ENCODE assay signal across 20 mouse cellular contexts in the genomic region with DNA sequence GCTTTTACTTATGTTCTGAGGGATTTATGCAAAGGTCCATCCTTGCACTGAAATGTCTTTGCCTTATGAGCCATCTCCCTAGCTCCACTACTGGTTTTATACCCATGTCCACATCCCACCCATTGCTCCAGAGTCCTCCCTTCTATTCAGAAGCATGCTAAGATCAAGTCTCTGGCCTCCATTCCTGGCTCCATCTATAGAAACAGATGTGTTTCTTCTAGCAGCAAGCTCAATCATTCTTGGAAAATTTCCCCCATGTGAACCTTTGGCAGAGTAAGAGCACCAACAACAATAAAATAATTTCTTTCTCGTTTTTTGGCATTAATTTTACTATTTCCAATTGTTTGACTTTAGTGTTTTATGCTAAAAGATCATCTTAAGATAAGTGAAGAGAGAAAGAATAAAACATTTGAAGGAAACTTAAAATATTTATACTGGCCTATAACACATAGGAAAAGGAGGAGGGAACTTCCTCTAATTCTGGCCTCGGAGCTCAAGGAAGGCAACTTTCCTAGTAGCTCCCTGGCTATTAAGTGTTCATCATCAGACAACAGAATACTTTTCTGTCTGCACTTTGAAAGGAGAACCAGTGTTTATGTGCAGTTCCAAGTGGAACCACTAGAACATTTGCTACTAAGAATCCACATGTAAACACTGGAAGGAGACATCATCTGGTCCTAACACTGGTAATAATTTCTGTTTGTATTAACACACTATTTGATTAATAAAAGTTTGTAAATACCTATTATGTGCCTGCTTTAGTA.
"Had no signal": no experiment of that assay in that cellular context is flagged by ENCODE, and none has a peak within 500 bp of the region (broad histone marks: within the 10 kb centered on the region; RNA-seq: fewer than 3 reads in every experiment).

No protein-coding gene starts in this region.

- H3K4me2 ChIP-seq: limb, embryonic 12.5 days; limb, embryonic 15.5 days; liver, embryonic 11.5 days; midbrain, embryonic 11.5 days; neural tube, embryonic 13.5 days had no signal

- H3K36me3 ChIP-seq: limb, embryonic 12.5 days; limb, embryonic 15.5 days; neural tube, embryonic 13.5 days had no signal

- DNase-seq: kidney, adult 11 months; kidney, adult 9 months; kidney, postnatal 25 days; left cerebral cortex, postnatal 4 days; liver, postnatal 0 days; lung, postnatal 36 days; midbrain, embryonic 14.5 days; retina, postnatal 1 day; right cerebral cortex, postnatal 25 days; spleen, adult 18-20 months; thymus, adult 18-20 months; thymus, postnatal 36 days had no signal

- H3K9ac ChIP-seq: limb, embryonic 12.5 days; limb, embryonic 15.5 days; liver, embryonic 14.5 days; liver, postnatal 0 days; neural tube, embryonic 13.5 days had no signal

- H3K4me3 ChIP-seq: limb, embryonic 12.5 days; limb, embryonic 15.5 days; neural tube, embryonic 13.5 days had no signal

- H3K27me3 ChIP-seq: limb, embryonic 12.5 days; limb, embryonic 15.5 days; neural tube, embryonic 13.5 days had no signal

- H3K27ac ChIP-seq: hindbrain, postnatal 0 days; limb, embryonic 12.5 days; limb, embryonic 15.5 days; liver, embryonic 14.5 days; neural tube, embryonic 13.5 days had no signal

- ATAC-seq: hindbrain, postnatal 0 days; inflammation-experienced regulatory T-cells, adult 6 months; liver, postnatal 0 days had no signal

- H3K9me3 ChIP-seq: limb, embryonic 12.5 days; limb, embryonic 15.5 days; neural tube, embryonic 13.5 days had no signal

- H3K4me1 ChIP-seq: limb, embryonic 12.5 days; limb, embryonic 15.5 days; neural tube, embryonic 13.5 days had no signal
